Mouse (Mus musculus): ENCODE data around the gene Pced1b.

GRCm38 (mm10) chr15:97314720-97315421, 68.0 kb downstream of the Pced1b start:
- TF ChIP-seq CTCF (IDR thresholded peaks at IDR 0.05; ENCODE audit: low read depth, low read length) (no peak), POLR2A (IDR thresholded peaks at IDR 0.05; ENCODE audit: extremely low read depth, insufficient read depth, low read length) (no peak)
